Mouse (Mus musculus) left cerebral cortex, postnatal 14 days (tissue): ENCODE data around the gene Cmtm3. TPM values are rescaled to one million over a fixed set of nuclear protein-coding genes. Genes with fewer than 3 reads are reported as not detected.

ENCODE experiments used
- total RNA-seq, 2 experiments: library from RNA; stranded (reverse); gene quantifications; 2 replicates each; pipeline ENCODE4 v1.2.3; 2021

Cmtm3 gene
- total RNA-seq, 2 experiments from 2014 or later: 12.2 to 21.8 TPM

Other genes starting within 250 kb of the Cmtm3 start
- 10 to 100 TPM; 16.4 to 17.4 TPM for gene Cdh5, start 237.8 kb upstream of the Cmtm3 start, total RNA-seq
- gene Bean1, start 169.0 kb upstream of the Cmtm3 start, total RNA-seq: 10 to 100 TPM; 13.8 to 15.4 TPM
- gene Tk2, start 90.9 kb upstream of the Cmtm3 start, total RNA-seq: 10 to 100 TPM; 37.3 to 39.9 TPM
- gene Cklf, start 88.5 kb upstream of the Cmtm3 start, total RNA-seq: 1 to 10 TPM; 8.7 to 8.9 TPM
- not detected for gene Cmtm2a, start 46.2 kb upstream of the Cmtm3 start, total RNA-seq
- gene Gm45711, start 29.3 kb upstream of the Cmtm3 start, total RNA-seq: not detected
- not detected for gene Cmtm1, start 29.3 kb upstream of the Cmtm3 start, total RNA-seq
- gene Gm11020, start 17.8 kb upstream of the Cmtm3 start, total RNA-seq: not detected
- not detected for gene Cmtm2b, start 17.2 kb upstream of the Cmtm3 start, total RNA-seq
- 10 to 100 TPM; 71.3 to 72.9 TPM for gene Cmtm4, start 56.4 kb downstream of the Cmtm3 start, total RNA-seq
- gene Dync1li2, start 103.6 kb downstream of the Cmtm3 start, total RNA-seq: 100 to 1,000 TPM; 254 to 257 TPM
- 1 to 10 TPM; 1.0 to 1.6 TPM for gene Terb1, start 170.5 kb downstream of the Cmtm3 start, total RNA-seq
- gene Nae1, start 195.2 kb downstream of the Cmtm3 start, total RNA-seq: 10 to 100 TPM; 50.1 to 52.2 TPM
- 10 to 100 TPM; 28.9 to 36.4 TPM for gene Car7, start 195.3 kb downstream of the Cmtm3 start, total RNA-seq